Mouse (Mus musculus) midbrain, embryonic 10.5 days (tissue): ENCODE results near the gene Ubox5. TPM values are rescaled to one million over a fixed set of nuclear protein-coding genes. Genes with fewer than 3 reads are reported as not detected.
"Not testable (repeated sequence)": the region's sequence is repeated elsewhere in the genome, so short reads cannot be mapped to it uniquely, and the experiment has no call there.

ENCODE experiments used
- DNase-seq: peaks from one replicate; pipeline ENCODE4 v3.0.0-alpha.2; 2017; ENCODE audit warnings: low spot score
- H3K27ac ChIP-seq: fragments of 300-500 bp; sonication (generic); replicated peaks from 2 replicates; pipeline ENCODE4 v1.5.1; 2016; ENCODE audit warnings: mild to moderate bottlenecking
- H3K27me3 ChIP-seq: fragments of 300-500 bp; sonication (generic); 2 replicates; pipeline ENCODE4 v1.6.1; 2016; ENCODE audit warnings: low read depth, mild to moderate bottlenecking; ENCODE audit not compliant: poor library complexity, severe bottlenecking
- H3K36me3 ChIP-seq: fragments of 300-500 bp; sonication (generic); 2 replicates; pipeline ENCODE4 v1.6.1; 2016; ENCODE audit warnings: mild to moderate bottlenecking, moderate library complexity
- H3K4me1 ChIP-seq: fragments of 300-500 bp; sonication (generic); 2 replicates; pipeline ENCODE4 v1.6.1; 2016
- H3K4me3 ChIP-seq: fragments of 300-500 bp; sonication (generic); 2 replicates; pipeline ENCODE4 v1.5.1; 2016; ENCODE audit warnings: mild to moderate bottlenecking, moderate library complexity
- H3K9me3 ChIP-seq: fragments of 300-500 bp; sonication (generic); replicated peaks from 2 replicates; pipeline ENCODE4 v1.6.1; 2016; ENCODE audit warnings: mild to moderate bottlenecking
- WGBS: fragments of 180-500 bp; shearing (Covaris S2); methylation state at CpG from one replicate; pipeline ENCODE4 v1.1.7; 2016; 5-methylcytosine and 5-hydroxymethylcytosine counted together
- polyA plus RNA-seq: library from polyadenylated mRNA; unstranded; fragments of >200 nt; fragmentation: Nextera tagmentation; extraction: Ambion mirVana; gene quantifications from 2 replicates; pipeline ENCODE4 v1.2.1, GENCODE M21; 2016

Gene Ubox5
- polyA plus RNA-seq, 1 experiment from 2014 or later: 20.3 TPM

- Histone ChIP-seq H3K27me3 (peaks cover 55% of the 10 kb centered on the region), H3K9me3 (no peaks in the 10 kb centered on the region)
- no peak for DNase-seq
Observed at GRCm38 (mm10) chr2:130583902-130584560, 45.8 kb downstream of the Ubox5 start.

DNA sequence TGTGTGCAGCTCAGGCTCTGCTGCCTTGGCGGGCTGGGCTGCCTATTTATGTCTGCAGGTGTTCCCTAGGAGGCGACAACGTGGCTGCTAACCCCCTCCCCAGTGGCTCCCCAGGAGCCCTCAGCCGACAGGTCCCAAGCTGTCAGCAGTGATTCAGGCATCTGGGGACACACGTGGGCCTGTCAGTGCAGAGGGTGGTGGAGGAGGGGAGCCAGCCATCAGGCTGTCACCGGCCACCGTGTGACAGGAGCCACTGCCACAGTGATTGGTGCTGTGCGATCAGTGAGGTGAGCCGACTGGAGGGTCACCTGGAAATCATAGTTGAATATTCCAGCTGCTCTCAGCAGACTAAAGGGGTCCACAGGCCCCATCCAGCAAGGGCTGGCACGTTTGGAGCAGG, 47.3 kb downstream of the Ubox5 start, which contains the start of gene Avp:
TSS of gene Avp (minus strand) at position 3 of the 400 bp plus-strand sequence.
- WGBS: 43% methylated on average over 10 of the region's 10 CpGs
- no peaks in the 10 kb centered on the region for H3K9me3 ChIP-seq
- H3K27ac ChIP-seq: no peak within 1 kb of the TSS
- peaks cover 70% of the 10 kb centered on the region for H3K27me3 ChIP-seq
- no peak within 1 kb of the TSS for H3K4me3 ChIP-seq
- H3K36me3 ChIP-seq: no peaks in the 10 kb centered on the region
- no peak for DNase-seq
- peaks cover 20% of the 10 kb centered on the region for H3K4me1 ChIP-seq

More at GRCm38 (mm10) chr2:130583902-130584560, 45.8 kb downstream of the Ubox5 start:
- WGBS: 83% methylated on average over 10 of the region's 10 CpGs
- Histone ChIP-seq H3K4me1 (peaks cover 17% of the 10 kb centered on the region), H3K36me3 (no peaks in the 10 kb centered on the region), H3K27ac (no peak overlapping the region), H3K4me3 (no peak overlapping the region)

GRCm38 (mm10) chr2:130581201-130581600, 48.6 kb downstream of the Ubox5 start:
- H3K4me1 ChIP-seq: peaks cover 32% of the 10 kb centered on the region
- no peaks in the 10 kb centered on the region for H3K36me3 ChIP-seq
- no peaks in the 10 kb centered on the region for H3K9me3 ChIP-seq
- H3K27ac ChIP-seq: no peak overlapping the region
- H3K27me3 ChIP-seq: peaks cover 83% of the 10 kb centered on the region
- 4% methylated on average over 16 of the region's 16 CpGs for WGBS
- peak overlapping the region; percentile 45 for H3K4me3 ChIP-seq
- peak; percentile 20 for DNase-seq

DNA sequence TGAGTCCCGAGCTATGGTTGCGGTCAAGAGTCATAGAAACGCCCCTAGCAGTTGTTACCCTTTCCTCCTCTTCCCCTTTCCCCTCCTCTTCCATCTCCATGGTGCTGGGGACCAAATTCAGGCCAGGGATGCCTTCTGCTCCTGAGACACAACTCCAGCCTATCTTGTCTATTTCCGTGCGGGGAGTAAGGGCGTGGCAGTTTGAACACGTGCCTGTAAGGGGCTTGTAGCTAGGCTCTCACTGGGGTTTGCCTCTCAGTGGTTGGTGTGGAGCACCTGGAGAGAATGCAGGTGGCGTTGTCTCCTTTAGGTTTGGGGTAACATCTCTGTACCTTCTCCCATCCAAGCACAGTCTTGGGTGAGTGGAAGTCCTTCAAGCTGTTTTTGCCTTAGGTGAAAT, 50.0 kb downstream of the Ubox5 start:
- DNase-seq: no peak
- Histone ChIP-seq H3K36me3 (no peaks in the 10 kb centered on the region), H3K27ac (no peak overlapping the region), H3K27me3 (peaks cover 97% of the 10 kb centered on the region), H3K4me3 (peak overlapping the region; percentile 45), H3K9me3 (no peaks in the 10 kb centered on the region), H3K4me1 (peaks cover 34% of the 10 kb centered on the region)
- 7% methylated on average over 8 of the region's 8 CpGs for WGBS

GRCm38 (mm10) chr2:130578148-130578547, 51.7 kb downstream of the Ubox5 start:
- Histone ChIP-seq H3K9me3 (no peaks in the 10 kb centered on the region), H3K27me3 (peaks cover 99% of the 10 kb centered on the region), H3K4me1 (peaks cover 34% of the 10 kb centered on the region), H3K4me3 (no peak overlapping the region), H3K36me3 (no peaks in the 10 kb centered on the region), H3K27ac (no peak overlapping the region)
- peak; percentile 71 for DNase-seq
- 10% methylated on average over 11 of the region's 11 CpGs for WGBS

GRCm38 (mm10) chr2:130577632-130578031, 52.2 kb downstream of the Ubox5 start:
- no peaks in the 10 kb centered on the region for H3K36me3 ChIP-seq
- no peaks in the 10 kb centered on the region for H3K9me3 ChIP-seq
- peaks cover 34% of the 10 kb centered on the region for H3K4me1 ChIP-seq
- 4% methylated on average over 12 of the region's 12 CpGs for WGBS
- no peak overlapping the region for H3K27ac ChIP-seq
- H3K27me3 ChIP-seq: peaks cover 95% of the 10 kb centered on the region
- peak overlapping the region; percentile 44; the same call in 1 of the 2 replicates for H3K4me3 ChIP-seq
- DNase-seq: peak; percentile 42

DNA sequence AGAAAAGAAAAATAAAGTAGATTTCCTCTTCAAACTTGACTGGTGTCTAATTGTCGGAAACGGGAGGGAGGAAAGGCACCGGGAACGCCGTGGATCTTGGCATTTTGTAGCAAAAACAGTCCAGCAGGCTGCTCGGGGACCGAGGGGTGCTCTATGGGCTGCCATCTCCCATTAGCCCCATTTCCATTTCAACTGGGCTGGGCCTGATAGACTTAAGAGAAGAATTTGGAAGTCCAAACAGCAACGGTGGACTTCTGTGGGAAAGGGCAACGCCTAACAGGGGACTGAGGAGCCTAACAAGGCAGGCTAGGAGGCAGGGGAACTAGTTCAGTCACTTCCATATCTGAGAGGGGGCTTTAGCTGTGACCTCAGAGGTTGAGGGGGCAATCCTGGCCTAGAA, 52.8 kb downstream of the Ubox5 start:
- 4% methylated on average over 9 of the region's 9 CpGs for WGBS
- H3K27me3 ChIP-seq: peaks cover 89% of the 10 kb centered on the region
- H3K4me3 ChIP-seq: peak overlapping the region; percentile 44
- H3K9me3 ChIP-seq: no peaks in the 10 kb centered on the region
- peaks cover 34% of the 10 kb centered on the region for H3K4me1 ChIP-seq
- no peaks in the 10 kb centered on the region for H3K36me3 ChIP-seq
- DNase-seq: peak; percentile 35
- H3K27ac ChIP-seq: no peak overlapping the region

DNA sequence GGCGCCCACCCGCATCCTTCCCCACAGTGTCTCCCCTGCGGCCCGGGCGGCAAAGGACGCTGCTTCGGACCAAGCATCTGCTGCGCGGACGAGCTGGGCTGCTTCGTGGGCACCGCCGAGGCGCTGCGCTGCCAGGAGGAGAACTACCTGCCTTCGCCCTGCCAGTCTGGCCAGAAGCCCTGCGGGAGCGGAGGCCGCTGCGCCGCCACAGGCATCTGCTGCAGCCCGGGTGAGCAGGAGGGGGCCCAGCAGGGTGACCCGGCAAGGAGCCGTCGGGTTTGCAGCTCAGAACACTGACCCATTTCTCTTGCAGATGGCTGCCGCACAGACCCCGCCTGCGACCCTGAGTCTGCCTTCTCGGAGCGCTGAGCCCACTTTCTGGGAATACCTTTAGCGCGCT, 53.3 kb downstream of the Ubox5 start:
- DNase-seq: peak; percentile 34
- under 1% methylated on average over 32 of the region's 32 CpGs for WGBS
- Histone ChIP-seq H3K4me3 (peak overlapping the region; percentile 44), H3K27ac (0 out of 2 replicates have a peak overlapping the region, but pooled peaks have one; percentile 9), H3K27me3 (peaks cover 85% of the 10 kb centered on the region), H3K4me1 (peaks cover 34% of the 10 kb centered on the region)
- H3K36me3 ChIP-seq, H3K9me3 ChIP-seq: not testable (repeated sequence)

- no peaks in the 10 kb centered on the region for H3K36me3 ChIP-seq
- H3K27ac ChIP-seq: 0 out of 2 replicates have a peak within 1 kb of the TSS, but pooled peaks have one; percentile 9
- peaks cover 78% of the 10 kb centered on the region for H3K27me3 ChIP-seq
- H3K9me3 ChIP-seq: no peaks in the 10 kb centered on the region
- peaks cover 31% of the 10 kb centered on the region for H3K4me1 ChIP-seq
- 42% methylated on average over 9 of the region's 9 CpGs for WGBS
- no peak for DNase-seq
- peak within 1 kb of the TSS; percentile 44 for H3K4me3 ChIP-seq
Observed at GRCm38 (mm10) chr2:130575873-130576272, 54.0 kb downstream of the Ubox5 start, which contains the start of gene Oxt. Oxt (plus strand) TSS chr2:130576173.

DNA sequence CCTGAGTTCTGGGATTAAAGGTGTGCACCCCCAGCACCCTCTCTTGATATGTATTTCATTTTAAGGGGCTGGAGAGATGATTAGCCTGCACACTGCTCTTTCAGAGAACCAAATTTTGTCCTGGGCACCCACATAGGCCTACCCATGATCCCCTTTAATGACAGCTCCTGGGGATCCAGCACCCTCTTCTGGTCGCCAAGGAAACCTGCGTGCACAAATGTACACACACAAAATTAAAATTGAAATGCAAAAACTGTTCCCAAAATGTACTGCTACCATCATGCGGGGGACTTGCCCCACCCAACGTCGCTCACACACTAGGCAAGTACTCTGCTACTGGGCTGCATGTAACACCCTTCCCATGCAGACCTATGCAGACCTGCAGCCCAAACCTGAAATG, 54.9 kb downstream of the Ubox5 start:
- Histone ChIP-seq H3K27me3 (peaks cover 69% of the 10 kb centered on the region), H3K27ac (no peak overlapping the region), H3K36me3 (no peaks in the 10 kb centered on the region), H3K9me3 (no peaks in the 10 kb centered on the region), H3K4me3 (no peak overlapping the region), H3K4me1 (peaks cover 22% of the 10 kb centered on the region)
- WGBS: 86% methylated on average over 5 of the region's 5 CpGs
- no peak for DNase-seq

GRCm38 (mm10) chr2:130569926-130570325, 59.9 kb downstream of the Ubox5 start:
- no peak overlapping the region for H3K4me3 ChIP-seq
- peaks cover 18% of the 10 kb centered on the region for H3K27me3 ChIP-seq
- H3K9me3 ChIP-seq: no peaks in the 10 kb centered on the region
- no peak for DNase-seq
- H3K27ac ChIP-seq: no peak overlapping the region
- H3K4me1 ChIP-seq: peaks cover 2% of the 10 kb centered on the region
- H3K36me3 ChIP-seq: peaks cover 22% of the 10 kb centered on the region

- 85% methylated on average over 4 of the region's 4 CpGs for WGBS
- Histone ChIP-seq H3K9me3 (no peaks in the 10 kb centered on the region), H3K27me3 (peaks cover 9% of the 10 kb centered on the region), H3K36me3 (peaks cover 24% of the 10 kb centered on the region), H3K27ac (no peak overlapping the region), H3K4me3 (no peak overlapping the region), H3K4me1 (peaks cover 12% of the 10 kb centered on the region)
- DNase-seq: no peak
Observed at GRCm38 (mm10) chr2:130568921-130569320, 60.9 kb downstream of the Ubox5 start.

DNA sequence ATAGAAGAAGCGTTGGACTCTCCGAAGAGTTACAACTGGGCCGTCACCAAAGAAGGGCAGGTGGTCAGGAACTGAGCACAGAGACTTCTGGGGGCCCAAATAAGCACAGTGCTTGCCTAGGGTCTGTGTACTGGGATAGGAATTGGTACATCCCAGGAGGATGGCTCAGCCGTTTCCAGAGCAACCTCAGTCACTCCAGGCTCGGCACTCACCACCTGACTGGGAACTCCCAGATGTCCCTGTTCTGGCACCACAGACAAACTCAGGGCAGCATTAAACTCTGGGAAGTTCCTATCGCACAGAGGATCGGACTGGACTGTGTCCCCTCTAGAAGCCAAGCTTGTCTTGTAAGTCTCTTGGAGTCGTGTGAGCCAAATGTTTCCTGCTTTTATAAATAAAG, 64.9 kb downstream of the Ubox5 start:
- Histone ChIP-seq H3K4me1 (peaks cover 23% of the 10 kb centered on the region), H3K36me3 (peaks cover 24% of the 10 kb centered on the region), H3K9me3 (no peaks in the 10 kb centered on the region), H3K4me3 (peak overlapping the region; percentile 84), H3K27ac (no peak overlapping the region), H3K27me3 (no peaks in the 10 kb centered on the region)
- no peak for DNase-seq
- 86% methylated on average over 8 of the region's 8 CpGs for WGBS
